Mouse (Mus musculus) brain, embryonic 14.5 days (tissue): ENCODE data around the gene Ybx3.

ENCODE experiments used
- CTCF ChIP-seq: fragments of 200-500 bp; IDR thresholded peaks from 2 replicates; pipeline ENCODE4 v1.5.1; 2012; ENCODE audit warnings: inconsistent platforms, mild to moderate bottlenecking, moderate library complexity, borderline replicate concordance; ENCODE audit not compliant: insufficient read depth, insufficient read length; ENCODE audit errors: extremely low read depth
- POLR2A ChIP-seq: fragments of 200-500 bp; IDR thresholded peaks from 2 replicates; pipeline ENCODE4 v1.6.1; 2012; ENCODE audit warnings: mild to moderate bottlenecking, inconsistent platforms, borderline replicate concordance; ENCODE audit not compliant: poor library complexity, insufficient read depth, insufficient read length, severe bottlenecking; ENCODE audit errors: extremely low read depth

DNA sequence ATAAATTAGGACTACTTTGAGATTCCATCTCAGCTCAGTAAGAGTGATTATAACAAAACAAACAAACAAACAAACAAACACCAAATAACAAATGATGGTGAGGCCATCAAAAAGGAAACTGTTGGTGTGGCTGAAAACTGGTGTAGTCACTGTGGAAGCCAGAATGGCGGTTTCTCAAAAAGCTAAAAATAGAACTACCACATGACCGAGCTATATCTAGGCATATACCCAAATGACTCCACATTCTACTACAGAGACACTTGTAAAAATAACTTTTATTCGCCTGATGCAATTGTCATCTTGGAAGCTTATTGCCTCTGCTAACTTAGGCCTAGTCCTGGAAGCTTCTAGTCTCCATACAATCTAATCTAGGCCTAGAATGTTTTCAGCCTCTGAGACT lies 16.0 kb upstream of the Ybx3 start:
- TF ChIP-seq POLR2A: no peak
- TF ChIP-seq CTCF: no peak
